Mouse (Mus musculus) cerebellum, adult 2 months (tissue): ENCODE measurements around the gene Med10.

ENCODE experiments used
- CTCF ChIP-seq: fragments of 200-500 bp; IDR thresholded peaks from 2 replicates; pipeline ENCODE4 v1.5.1; 2011; ENCODE audit warnings: low read depth, mild to moderate bottlenecking, control low read depth, low read length, moderate library complexity, borderline replicate concordance; ENCODE audit not compliant: insufficient read depth
- POLR2A ChIP-seq: fragments of 200-500 bp; IDR thresholded peaks from 2 replicates; pipeline ENCODE4 v1.6.1; 2011; ENCODE audit warnings: low read length, control low read depth, borderline replicate concordance; ENCODE audit not compliant: insufficient read depth

DNA sequence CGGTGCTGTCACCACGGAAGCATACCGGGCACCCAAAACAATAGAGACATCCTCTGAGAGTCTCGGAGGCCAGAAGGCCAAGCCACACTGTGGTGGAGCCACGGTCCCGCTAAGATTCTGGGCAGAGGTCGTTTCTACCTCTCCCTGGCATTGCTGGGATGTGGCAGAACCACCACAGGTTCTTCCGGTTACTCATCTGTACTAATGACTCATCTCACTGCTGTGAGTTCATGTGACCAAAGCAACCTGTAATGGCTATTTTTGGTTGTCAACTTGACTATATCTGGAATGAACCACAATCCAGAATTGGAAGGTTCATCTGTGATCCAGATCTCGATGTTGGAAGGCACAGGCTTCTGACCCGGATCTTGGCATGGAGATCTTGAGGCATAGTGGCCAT lies 34.0 kb upstream of the Med10 start:
- TF ChIP-seq CTCF (no peak), POLR2A (no peak)
